Mouse (Mus musculus): Measurements from ENCODE around the gene Gpx8. TPM values are rescaled to one million over a fixed set of nuclear protein-coding genes. Genes with fewer than 3 reads are reported as not detected.

Gpx8 gene
- total and polyA plus RNA-seq, 2 experiments from 2014 or later: 26.8 to 100 TPM

DNA sequence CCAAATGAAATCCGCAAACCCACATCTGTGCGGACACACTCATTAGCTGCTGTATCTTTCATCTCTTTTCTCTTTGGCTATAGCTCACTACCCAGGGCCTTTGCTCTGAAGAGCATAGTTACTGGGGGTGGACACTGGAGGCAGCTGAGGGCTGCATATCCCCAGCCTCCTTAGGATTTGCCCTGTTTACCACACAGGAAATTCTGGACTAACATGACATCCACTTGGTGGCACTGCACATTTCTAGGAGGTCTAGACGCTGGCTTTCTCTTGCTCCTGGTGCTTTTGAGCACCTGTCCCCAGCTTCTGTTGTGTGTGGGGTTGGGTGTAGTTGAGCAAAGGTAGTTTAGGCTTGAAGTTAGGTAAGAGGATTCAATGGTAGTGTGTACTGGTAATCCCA is 1.4 kb upstream of the Gpx8 start:
- H3K27ac ChIP-seq (ENCODE audit: low read depth): no peak overlapping the region
- 0 out of 2 replicates have a peak, but pooled peaks cover 3% of the 10 kb centered on the region for H3K36me3 ChIP-seq (replicated peaks; ENCODE audit: control insufficient read depth, insufficient read depth, low read length)
- 0 out of 2 replicates have a peak, but pooled peaks cover 7% of the 10 kb centered on the region for H3K4me1 ChIP-seq (ENCODE audit: control insufficient read depth, insufficient read depth)
- no peak for DNase-seq (ENCODE audit: low spot score)
- no peaks in the 10 kb centered on the region for H3K9me3 ChIP-seq (replicated peaks; ENCODE audit: control insufficient read depth, low read length)
- 68% methylated on average over 3 of the region's 3 CpGs for WGBS
- H3K9ac ChIP-seq (replicated peaks; ENCODE audit: low read depth, low read length): no peak overlapping the region
- TF ChIP-seq CTCF (IDR thresholded peaks at IDR 0.05; ENCODE audit: low read depth) (0 out of 2 replicates have a peak, but pooled peaks have one; percentile 16), EP300 (IDR thresholded peaks at IDR 0.05; ENCODE audit: low read depth) (no peak)
- ATAC-seq (ENCODE audit: insufficient read depth, low read depth): no peak
- no peak overlapping the region for H3K4me3 ChIP-seq (ENCODE audit: low read depth, low read length)
- H3K27me3 ChIP-seq (ENCODE audit: control insufficient read depth, insufficient read depth, low read length): no peaks in the 10 kb centered on the region
- H3K4me2 ChIP-seq (ENCODE audit: low read depth, low read length): no peak overlapping the region

GRCm38 (mm10) chr13:113047018-113047417 is 808 bp upstream of the Gpx8 start:
- 0 out of 2 replicates have a peak, but pooled peaks cover 4% of the 10 kb centered on the region for H3K36me3 ChIP-seq (replicated peaks; ENCODE audit: control insufficient read depth, insufficient read depth, low read length)
- no peaks in the 10 kb centered on the region for H3K9me3 ChIP-seq (replicated peaks; ENCODE audit: control insufficient read depth, low read length)
- no peak overlapping the region for H3K4me2 ChIP-seq (ENCODE audit: low read depth, low read length)
- no peak for ATAC-seq (ENCODE audit: insufficient read depth, low read depth)
- H3K4me1 ChIP-seq (ENCODE audit: control insufficient read depth, insufficient read depth): 0 out of 2 replicates have a peak, but pooled peaks cover 7% of the 10 kb centered on the region
- no peak overlapping the region for H3K27ac ChIP-seq (ENCODE audit: low read depth)
- no peak for DNase-seq (ENCODE audit: low spot score)
- no peaks in the 10 kb centered on the region for H3K27me3 ChIP-seq (ENCODE audit: control insufficient read depth, insufficient read depth, low read length)
- H3K4me3 ChIP-seq (ENCODE audit: low read depth, low read length): no peak overlapping the region
- TF ChIP-seq EP300 (IDR thresholded peaks at IDR 0.05; ENCODE audit: low read depth): no peak
- TF ChIP-seq CTCF (IDR thresholded peaks at IDR 0.05; ENCODE audit: low read depth): no peak
- no peak overlapping the region for H3K9ac ChIP-seq (replicated peaks; ENCODE audit: low read depth, low read length)

- WGBS: 7% methylated on average over 18 of the region's 18 CpGs
- TF ChIP-seq CTCF (IDR thresholded peaks at IDR 0.05; ENCODE audit: low read depth): no peak
- TF ChIP-seq EP300 (IDR thresholded peaks at IDR 0.05; ENCODE audit: low read depth): no peak
- no peak for ATAC-seq (ENCODE audit: insufficient read depth, low read depth)
These were observed 626 bp downstream of the Gpx8 start for GRCm38 (mm10) chr13:113045458-113046110.

GRCm38 (mm10) chr13:113044876-113045275 is 1.3 kb downstream of the Gpx8 start:
- H3K9me3 ChIP-seq (replicated peaks; ENCODE audit: control insufficient read depth, low read length): no peaks in the 10 kb centered on the region
- WGBS: 44% methylated on average over 3 of the region's 3 CpGs
- DNase-seq (ENCODE audit: low spot score): no peak
- peak overlapping the region; percentile 54; the same call in 1 of the 2 replicates for H3K9ac ChIP-seq (replicated peaks; ENCODE audit: low read depth, low read length)
- ATAC-seq (ENCODE audit: insufficient read depth, low read depth): no peak
- H3K4me3 ChIP-seq (ENCODE audit: low read depth, low read length): peak overlapping the region; percentile 61
- no peak overlapping the region for H3K27ac ChIP-seq (ENCODE audit: low read depth)
- 0 out of 2 replicates have a peak, but pooled peaks cover 4% of the 10 kb centered on the region for H3K36me3 ChIP-seq (replicated peaks; ENCODE audit: control insufficient read depth, insufficient read depth, low read length)
- TF ChIP-seq CTCF (IDR thresholded peaks at IDR 0.05; ENCODE audit: low read depth) (no peak), EP300 (IDR thresholded peaks at IDR 0.05; ENCODE audit: low read depth) (no peak)
- H3K27me3 ChIP-seq (ENCODE audit: control insufficient read depth, insufficient read depth, low read length): no peaks in the 10 kb centered on the region
- H3K4me2 ChIP-seq (ENCODE audit: low read depth, low read length): peak overlapping the region; percentile 65
- 0 out of 2 replicates have a peak, but pooled peaks cover 7% of the 10 kb centered on the region for H3K4me1 ChIP-seq (ENCODE audit: control insufficient read depth, insufficient read depth)

More at GRCm38 (mm10) chr13:113045458-113046110, 626 bp downstream of the Gpx8 start:
- Histone ChIP-seq H3K9ac (replicated peaks; ENCODE audit: low read depth, low read length) (peak overlapping the region; percentile 54), H3K36me3 (replicated peaks; ENCODE audit: control insufficient read depth, insufficient read depth, low read length) (0 out of 2 replicates have a peak, but pooled peaks cover 4% of the 10 kb centered on the region), H3K4me2 (ENCODE audit: low read depth, low read length) (peak overlapping the region; percentile 65), H3K27ac (ENCODE audit: low read depth) (peak overlapping the region; percentile 60), H3K9me3 (replicated peaks; ENCODE audit: control insufficient read depth, low read length) (no peaks in the 10 kb centered on the region), H3K4me3 (ENCODE audit: low read depth, low read length) (peak overlapping the region; percentile 61), H3K4me1 (ENCODE audit: control insufficient read depth, insufficient read depth) (0 out of 2 replicates have a peak, but pooled peaks cover 7% of the 10 kb centered on the region), H3K27me3 (ENCODE audit: control insufficient read depth, insufficient read depth, low read length) (no peaks in the 10 kb centered on the region)
- no peak for DNase-seq (ENCODE audit: low spot score)

DNA sequence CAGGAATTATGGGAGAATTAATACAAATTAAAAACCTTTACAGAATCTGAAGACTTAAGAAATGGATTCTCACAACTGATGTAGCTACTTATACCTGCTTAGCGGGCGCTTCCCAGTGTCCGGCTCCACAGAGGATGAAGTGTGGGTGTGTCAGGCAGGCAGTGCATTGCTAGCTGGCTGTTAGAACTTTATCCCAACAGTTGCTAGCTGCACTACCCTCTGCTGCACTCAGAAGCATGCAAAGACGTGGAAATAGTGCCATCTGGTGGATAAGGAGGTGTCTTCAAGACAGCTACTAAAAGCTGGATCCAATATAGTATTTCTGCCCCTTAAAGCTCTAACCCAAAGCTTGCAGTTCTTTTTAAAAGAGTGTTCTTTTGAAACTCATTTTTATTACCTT is 10.4 kb downstream of the Gpx8 start:
- Histone ChIP-seq H3K36me3 (replicated peaks; ENCODE audit: control insufficient read depth, insufficient read depth, low read length) (no peaks in the 10 kb centered on the region), H3K27me3 (ENCODE audit: control insufficient read depth, insufficient read depth, low read length) (peaks cover 42% of the 10 kb centered on the region), H3K4me2 (ENCODE audit: low read depth, low read length) (peak overlapping the region; percentile 80), H3K27ac (ENCODE audit: low read depth) (no peak overlapping the region), H3K9ac (replicated peaks; ENCODE audit: low read depth, low read length) (no peak overlapping the region), H3K4me3 (ENCODE audit: low read depth, low read length) (peak overlapping the region; percentile 50), H3K9me3 (replicated peaks; ENCODE audit: control insufficient read depth, low read length) (no peaks in the 10 kb centered on the region), H3K4me1 (ENCODE audit: control insufficient read depth, insufficient read depth) (0 out of 2 replicates have a peak, but pooled peaks cover 4% of the 10 kb centered on the region)
- ATAC-seq (ENCODE audit: insufficient read depth, low read depth): peak; percentile 86
- TF ChIP-seq CTCF (IDR thresholded peaks at IDR 0.05; ENCODE audit: low read depth): peak; percentile 92
- TF ChIP-seq EP300 (IDR thresholded peaks at IDR 0.05; ENCODE audit: low read depth): no peak
- 0% methylated on average over 4 of the region's 4 CpGs for WGBS
- peak; percentile 93 for DNase-seq (ENCODE audit: low spot score)

All from heart, postnatal 0 days (tissue).